ENCODE assay signal across 12 mouse cellular contexts in the genomic region with DNA sequence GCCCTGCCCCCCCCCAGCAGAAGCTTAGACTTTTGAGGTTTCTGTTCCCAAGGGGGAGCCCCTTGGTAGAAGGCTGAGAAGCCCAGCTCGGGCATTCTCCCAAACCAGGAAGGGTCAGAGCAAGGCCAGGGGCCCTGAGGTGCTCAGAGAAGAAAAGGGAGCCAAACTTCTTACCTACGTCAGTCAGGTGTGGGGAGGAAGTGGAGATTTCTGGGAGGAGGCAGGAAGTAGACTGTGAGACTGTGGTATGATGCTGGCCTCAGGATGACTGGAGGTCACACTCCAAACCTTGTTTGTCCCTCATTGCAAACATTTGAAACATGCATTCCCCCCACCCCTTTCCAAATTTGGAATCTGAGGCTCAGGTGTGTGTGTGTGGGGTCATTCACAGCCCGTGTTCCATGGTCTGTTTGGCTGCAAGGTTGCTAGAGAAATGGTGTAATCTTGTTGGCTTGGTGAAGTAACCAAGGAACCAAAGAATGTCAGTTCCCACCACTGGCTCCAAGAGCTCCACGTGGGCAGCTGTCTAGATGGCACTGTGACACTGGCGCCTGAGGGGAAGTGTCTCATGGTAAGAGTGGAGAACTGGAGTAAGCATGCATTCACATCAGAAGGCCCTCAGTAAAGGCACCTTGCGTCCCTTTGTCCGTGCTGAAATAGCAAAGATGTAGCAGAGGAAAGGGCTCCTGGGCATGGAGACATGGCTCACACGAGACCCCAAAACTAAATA. TPM values are rescaled to one million over a fixed set of nuclear protein-coding genes. Genes with fewer than 3 reads are reported as not detected.
DNase-seq lines count a peak whose midpoint lies in the region; ATAC-seq lines count a peak whose summit lies in the region.
"Had no signal": no experiment of that assay in that cellular context is flagged by ENCODE, and none has a peak within 500 bp of the region (broad histone marks: within the 10 kb centered on the region; RNA-seq: fewer than 3 reads in every experiment).

No protein-coding gene starts in this region.

- ATAC-seq in inflammation-experienced regulatory T-cells, adult 6 months: peak; percentile 76
- no peak for ATAC-seq in erythroblast, adult 5-6 weeks (replicated peaks; ENCODE audit: low FRiP score, poor library complexity, severe bottlenecking)
- ATAC-seq: hindbrain, postnatal 0 days; midbrain, embryonic 13.5 days had no signal

- DNase-seq in heart, adult 11 months: peak; percentile 92
- DNase-seq in heart, postnatal 14 days: no peak
- peak; percentile 32 for DNase-seq in thymus, postnatal 25 days
- no peak for DNase-seq in thymus, postnatal 36 days
- no peak for DNase-seq in adrenal gland, adult 2 months
- DNase-seq in testis, postnatal 14 days (ENCODE audit: low spot score): no peak
- DNase-seq: cerebellum, postnatal 10 days; heart, postnatal 10 days had no signal

- intact Hi-C loops in heart, postnatal 14 days (cut with DNase I): no loop called here

RNA-seq across cellular contexts. Expression of a gene that starts 1.2 kb away (rescaled TPM):
- 1 to 10 TPM; 4.1 TPM for total RNA-seq in heart, postnatal 14 days (2021)
- polyA plus RNA-seq in inflammation-experienced regulatory T-cells, adult 6 months (2017; shearing (Covaris generic)): under 1 TPM in 1 of 3 experiments, not detected in 2; 0.68 TPM
- total RNA-seq in erythroblast, adult 5-6 weeks (2015; ENCODE audit: low replicate concordance): 60.5 and 134 TPM in 2 replicates
- total RNA-seq in erythroblast, adult 5-6 weeks (2017; ENCODE audit: low replicate concordance): 21.6 and 48.5 TPM in 2 replicates
- total RNA-seq in adrenal gland, adult 2 months (2021): 1 to 10 TPM; 5.0 to 7.1 TPM
- polyA plus RNA-seq in adrenal gland, adult 2 months (2012; rRNA removed): 17.6 and 21.9 TPM in 2 replicates

RNA-seq across cellular contexts. Expression of a gene that starts 10.7 kb away (rescaled TPM):
- 10 to 100 TPM; 24.7 to 25.5 TPM for total RNA-seq in heart, postnatal 14 days (2021)
- 10 to 100 TPM; 18.5 to 28.5 (median 23.3) TPM for polyA plus RNA-seq in inflammation-experienced regulatory T-cells, adult 6 months (2017; shearing (Covaris generic))
- total RNA-seq in erythroblast, adult 5-6 weeks (2015; ENCODE audit: low replicate concordance): 6.9 TPM in 1 of 2 replicates, not detected in the other
- total RNA-seq in erythroblast, adult 5-6 weeks (2017; ENCODE audit: low replicate concordance): 0.98 and 4.2 TPM in 2 replicates
- total RNA-seq in adrenal gland, adult 2 months (2021): 10 to 100 TPM; 27.7 to 36.7 TPM
- 60.4 and 66.7 TPM in 2 replicates for polyA plus RNA-seq in adrenal gland, adult 2 months (2012; rRNA removed)

RNA-seq across cellular contexts. Expression of a gene that starts 27.1 kb away (rescaled TPM):
- total RNA-seq in heart, postnatal 14 days (2021): 100 to 1,000 TPM; 209 to 211 TPM
- polyA plus RNA-seq in inflammation-experienced regulatory T-cells, adult 6 months (2017; shearing (Covaris generic)): 100 to 1,000 TPM; 197 to 219 (median 204) TPM
- 24.8 and 40.8 TPM in 2 replicates for total RNA-seq in erythroblast, adult 5-6 weeks (2015; ENCODE audit: low replicate concordance)
- total RNA-seq in erythroblast, adult 5-6 weeks (2017; ENCODE audit: low replicate concordance): 76.4 and 132 TPM in 2 replicates
- total RNA-seq in adrenal gland, adult 2 months (2021): 100 to 1,000 TPM; 235 to 255 TPM
- polyA plus RNA-seq in adrenal gland, adult 2 months (2012; rRNA removed): 28.1 and 31.9 TPM in 2 replicates

RNA-seq across cellular contexts. Expression of a gene that starts 37.0 kb away (rescaled TPM):
- total RNA-seq in heart, postnatal 14 days (2021): 1,000 to 10,000 TPM; 1,701 to 1,920 TPM
- polyA plus RNA-seq in inflammation-experienced regulatory T-cells, adult 6 months (2017; shearing (Covaris generic)): not detected
- total RNA-seq in erythroblast, adult 5-6 weeks (2015; ENCODE audit: low replicate concordance): 0.21 TPM in 1 of 2 replicates, not detected in the other
- total RNA-seq in erythroblast, adult 5-6 weeks (2017; ENCODE audit: low replicate concordance): 0.56 TPM in 1 of 2 replicates, not detected in the other
- total RNA-seq in adrenal gland, adult 2 months (2021): under 1 TPM; 0.07 to 0.09 TPM
- polyA plus RNA-seq in adrenal gland, adult 2 months (2012; rRNA removed): not detected in 2 replicates
- polyA plus RNA-seq: midbrain, embryonic 13.5 days had no signal

RNA-seq across cellular contexts. Expression of a gene that starts 45.5 kb away (rescaled TPM):
- 10 to 100 TPM; 11.6 to 12.4 TPM for total RNA-seq in heart, postnatal 14 days (2021)
- 1 to 10 TPM; 2.0 to 4.7 (median 4.6) TPM for polyA plus RNA-seq in inflammation-experienced regulatory T-cells, adult 6 months (2017; shearing (Covaris generic))
- total RNA-seq in erythroblast, adult 5-6 weeks (2015; ENCODE audit: low replicate concordance): not detected in 2 replicates
- total RNA-seq in erythroblast, adult 5-6 weeks (2017; ENCODE audit: low replicate concordance): not detected in 2 replicates
- total RNA-seq in adrenal gland, adult 2 months (2021): 1 to 10 TPM in 1 of 2 experiments, under 1 TPM in 1; 0.72 to 3.1 TPM
- polyA plus RNA-seq in adrenal gland, adult 2 months (2012; rRNA removed): 3.8 and 5.0 TPM in 2 replicates
- total RNA-seq: hindbrain, postnatal 0 days had no signal

Comparison
In these comparisons a context has a peak if more than half of its experiments do, and no peak if none do; other contexts are left out.
1. DNase-seq: peak in heart, adult 11 months (single experiment) and thymus, postnatal 25 days (single experiment); none in heart, postnatal 14 days (0 of 2), thymus, postnatal 36 days (0 of 2), adrenal gland, adult 2 months (single experiment) and testis, postnatal 14 days (single experiment).